Mouse (Mus musculus) midbrain, embryonic 15.5 days (tissue): ENCODE measurements at regions not wholly inside any gene's neighbourhood (a gene's known extent, or its start where the extent isn't known, plus 50 kb on each side); places are given as distances from the start of the nearest gene placed in this dataset.

Source experiments
- ATAC-seq: fragments of 200-750 bp; cut with Nextera tagmentation; replicated peaks from 2 replicates; pipeline ENCODE4 v1.8.0; 2017; ENCODE audit warnings: moderate TSS enrichment
- H3K27ac ChIP-seq: fragments of 300-500 bp; sonication (generic); 2 replicates; pipeline ENCODE4 v1.5.1; 2015; ENCODE audit warnings: mild to moderate bottlenecking, inconsistent platforms
- H3K27me3 ChIP-seq: fragments of 300-500 bp; sonication (generic); replicated peaks from 2 replicates; pipeline ENCODE4 v1.6.1; 2015; ENCODE audit warnings: inconsistent platforms
- H3K36me3 ChIP-seq: fragments of 300-500 bp; sonication (generic); replicated peaks from 2 replicates; pipeline ENCODE4 v1.6.1; 2015; ENCODE audit warnings: inconsistent platforms
- H3K4me1 ChIP-seq: fragments of 300-500 bp; sonication (generic); 2 replicates; pipeline ENCODE4 v1.6.1; 2015; ENCODE audit warnings: inconsistent platforms
- H3K4me2 ChIP-seq: fragments of 300-500 bp; sonication (generic); 2 replicates; pipeline ENCODE4 v1.6.1; 2015; ENCODE audit warnings: inconsistent platforms, mild to moderate bottlenecking, moderate library complexity
- H3K4me3 ChIP-seq: fragments of 300-500 bp; sonication (generic); 2 replicates; pipeline ENCODE4 v1.5.1; 2015; ENCODE audit warnings: mild to moderate bottlenecking, inconsistent platforms
- H3K9ac ChIP-seq: fragments of 300-500 bp; sonication (generic); 2 replicates; pipeline ENCODE4 v1.6.1; 2015; ENCODE audit warnings: mild to moderate bottlenecking, inconsistent platforms
- H3K9me3 ChIP-seq: fragments of 300-500 bp; sonication (generic); 2 replicates; pipeline ENCODE4 v1.6.1; 2016; ENCODE audit warnings: inconsistent platforms
- WGBS: fragments of 180-500 bp; shearing (Covaris S2); methylation state at CpG from one replicate; pipeline ENCODE4 v1.1.7; 2015; ENCODE audit warnings: mixed read lengths; 5-methylcytosine and 5-hydroxymethylcytosine counted together

DNA sequence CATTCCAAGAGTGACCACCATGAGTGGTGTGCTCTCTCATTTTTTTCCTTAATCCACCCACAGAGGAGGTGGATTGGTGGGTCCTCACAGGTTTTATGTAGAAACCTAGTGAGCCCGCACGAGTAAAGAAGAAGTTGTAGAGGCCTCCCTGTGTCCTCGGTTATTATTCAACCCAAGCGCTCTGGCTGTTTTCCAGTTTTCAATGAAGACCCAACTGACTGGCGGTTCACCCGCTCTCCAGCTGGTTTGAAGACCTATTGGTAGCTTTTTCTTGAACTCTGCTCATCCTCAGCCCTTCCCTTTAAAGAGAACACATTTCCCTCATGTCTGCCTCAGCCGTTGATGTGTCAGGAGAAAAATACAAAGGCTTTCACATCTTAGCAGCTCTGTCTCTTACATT lies 196.7 kb upstream of the Pou3f3 start:
- WGBS: 81% methylated on average over 7 of the region's 7 CpGs

DNA sequence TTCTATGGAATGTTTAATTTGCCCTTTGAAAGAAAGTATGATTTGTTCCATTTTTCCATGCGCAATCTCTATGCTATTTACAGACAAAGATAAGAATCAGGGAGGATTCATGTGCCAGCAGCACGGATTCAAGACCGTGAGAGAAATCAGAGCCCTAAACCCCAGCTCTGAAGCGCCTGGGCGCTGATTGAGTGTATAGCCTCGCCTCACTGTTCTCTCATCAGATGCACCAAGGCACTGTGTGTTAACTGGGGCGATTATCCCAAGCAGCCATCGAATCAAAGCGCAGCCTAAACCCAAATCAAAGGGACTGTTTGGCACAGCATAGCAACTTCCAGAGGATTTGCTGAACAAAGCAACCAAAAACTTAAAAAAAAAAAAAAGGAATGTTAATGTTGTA lies 191.1 kb upstream of the Pou3f3 start:
- WGBS: 34% methylated on average over 9 of the region's 9 CpGs
- H3K9me3 ChIP-seq: no peaks in the 10 kb centered on the region
- H3K27me3 ChIP-seq: no peaks in the 10 kb centered on the region
- no peaks in the 10 kb centered on the region for H3K36me3 ChIP-seq
- H3K4me2 ChIP-seq: no peak overlapping the region
- no peak overlapping the region for H3K27ac ChIP-seq
- 0 out of 2 replicates have a peak, but pooled peaks have one; percentile 42 for ATAC-seq
- H3K4me3 ChIP-seq: no peak overlapping the region
- H3K4me1 ChIP-seq: peaks cover 5% of the 10 kb centered on the region; the same call in 1 of the 2 replicates
- no peak overlapping the region for H3K9ac ChIP-seq

More for the DNA sequence above, 196.7 kb upstream of the Pou3f3 start:
- Histone ChIP-seq H3K9me3 (no peaks in the 10 kb centered on the region), H3K9ac (no peak overlapping the region), H3K36me3 (no peaks in the 10 kb centered on the region), H3K27me3 (no peaks in the 10 kb centered on the region), H3K27ac (no peak overlapping the region), H3K4me2 (no peak overlapping the region), H3K4me1 (no peaks in the 10 kb centered on the region), H3K4me3 (no peak overlapping the region)
- ATAC-seq: no peak

DNA sequence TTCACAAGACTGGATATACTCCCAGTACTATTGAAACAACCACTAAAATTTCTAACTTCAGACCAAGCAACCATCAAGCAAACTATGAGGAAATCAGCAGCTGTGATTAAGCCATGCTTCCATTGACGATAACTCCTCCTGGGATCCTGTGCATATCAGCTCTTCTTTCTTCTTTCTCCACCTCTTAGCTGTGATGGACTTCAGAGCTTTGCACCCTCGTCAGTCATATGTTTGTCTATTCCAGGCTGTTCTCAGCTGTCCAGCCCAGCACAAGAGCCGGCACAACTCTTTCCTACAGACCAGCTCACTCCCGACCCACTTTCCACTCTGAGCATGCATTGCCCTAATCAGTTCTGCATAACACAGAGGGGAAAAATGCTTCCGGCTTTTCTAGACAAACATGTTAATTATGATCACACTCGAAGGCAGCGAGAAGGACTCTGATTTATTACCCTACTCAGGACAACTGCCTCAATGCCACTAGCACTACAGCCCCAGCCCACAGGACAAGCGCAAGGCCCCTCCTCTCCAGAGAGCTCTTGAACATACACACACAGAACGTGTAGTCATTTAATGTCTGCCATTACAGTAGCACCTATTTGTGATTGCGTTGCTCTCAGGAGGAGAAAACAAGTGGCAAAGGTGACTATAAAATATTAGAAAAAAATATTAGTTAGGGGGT lies 190.4 kb upstream of the Pou3f3 start:
- ATAC-seq: no peak; the same call in 1 of the 2 replicates
- 63% methylated on average over 10 of the region's 10 CpGs for WGBS
- Histone ChIP-seq H3K4me2 (no peak overlapping the region), H3K27me3 (no peaks in the 10 kb centered on the region), H3K27ac (no peak overlapping the region), H3K9me3 (no peaks in the 10 kb centered on the region), H3K4me3 (no peak overlapping the region), H3K4me1 (peaks cover 5% of the 10 kb centered on the region; the same call in 1 of the 2 replicates), H3K9ac (no peak overlapping the region), H3K36me3 (no peaks in the 10 kb centered on the region)

- ATAC-seq: no peak
- no peak overlapping the region for H3K9ac ChIP-seq
- WGBS: 96% methylated on average over 3 of the region's 3 CpGs
Measured at GRCm38 (mm10) chr1:42514417-42514816, 181.2 kb upstream of the Pou3f3 start.

DNA sequence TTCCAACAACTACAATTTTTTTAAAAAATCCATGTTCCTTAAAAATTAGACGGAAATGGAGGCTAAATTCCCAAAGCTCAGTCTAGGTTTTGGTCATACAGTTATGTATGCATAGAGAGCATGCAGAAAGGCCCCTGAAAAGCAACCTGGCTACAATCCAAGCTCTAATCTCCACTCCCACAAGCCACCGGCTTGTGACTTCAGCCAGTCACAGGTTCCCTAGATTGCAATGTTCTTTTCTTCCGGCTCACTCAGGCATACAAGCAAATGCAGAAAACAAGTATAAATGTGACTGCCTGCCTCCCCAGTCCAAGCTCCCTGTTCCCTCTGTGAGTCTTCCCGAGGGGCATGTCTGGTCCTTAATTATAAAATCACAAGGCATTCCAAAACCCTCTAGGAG lies 171.2 kb upstream of the Pou3f3 start:
- Histone ChIP-seq H3K9me3 (no peaks in the 10 kb centered on the region), H3K27me3 (no peaks in the 10 kb centered on the region), H3K36me3 (no peaks in the 10 kb centered on the region), H3K4me1 (no peaks in the 10 kb centered on the region), H3K4me2 (no peak overlapping the region), H3K4me3 (no peak overlapping the region), H3K27ac (no peak overlapping the region), H3K9ac (no peak overlapping the region)
- no peak for ATAC-seq
- 37% methylated on average over 4 of the region's 4 CpGs for WGBS

More at GRCm38 (mm10) chr1:42514417-42514816, 181.2 kb upstream of the Pou3f3 start:
- Histone ChIP-seq H3K27ac (no peak overlapping the region), H3K4me1 (no peaks in the 10 kb centered on the region), H3K9me3 (no peaks in the 10 kb centered on the region; the same call in 1 of the 2 replicates), H3K36me3 (no peaks in the 10 kb centered on the region), H3K27me3 (no peaks in the 10 kb centered on the region), H3K4me3 (no peak overlapping the region), H3K4me2 (no peak overlapping the region)

GRCm38 (mm10) chr1:42527746-42528476 lies 167.7 kb upstream of the Pou3f3 start:
- H3K27ac ChIP-seq: no peak overlapping the region
- no peak for ATAC-seq
- no peak overlapping the region for H3K4me3 ChIP-seq
- no peaks in the 10 kb centered on the region for H3K27me3 ChIP-seq
- no peak overlapping the region for H3K4me2 ChIP-seq
- H3K9me3 ChIP-seq: no peaks in the 10 kb centered on the region
- H3K36me3 ChIP-seq: no peaks in the 10 kb centered on the region
- no peaks in the 10 kb centered on the region for H3K4me1 ChIP-seq
- 75% methylated on average over 11 of the region's 11 CpGs for WGBS
- no peak overlapping the region for H3K9ac ChIP-seq

GRCm38 (mm10) chr1:42532908-42533307 lies 162.7 kb upstream of the Pou3f3 start:
- 78% methylated on average over 6 of the region's 6 CpGs for WGBS
- no peak overlapping the region for H3K4me2 ChIP-seq
- H3K36me3 ChIP-seq: no peaks in the 10 kb centered on the region
- no peaks in the 10 kb centered on the region for H3K4me1 ChIP-seq
- ATAC-seq: no peak
- no peak overlapping the region for H3K27ac ChIP-seq
- H3K27me3 ChIP-seq: no peaks in the 10 kb centered on the region
- H3K9ac ChIP-seq: no peak overlapping the region
- H3K9me3 ChIP-seq: no peaks in the 10 kb centered on the region
- no peak overlapping the region for H3K4me3 ChIP-seq

- Histone ChIP-seq H3K27me3 (no peaks in the 10 kb centered on the region), H3K27ac (peak overlapping the region; percentile 70), H3K9ac (peak overlapping the region; percentile 33), H3K4me2 (peak overlapping the region; percentile 50), H3K36me3 (no peaks in the 10 kb centered on the region), H3K9me3 (no peaks in the 10 kb centered on the region), H3K4me1 (peaks cover 26% of the 10 kb centered on the region), H3K4me3 (peak overlapping the region; percentile 27)
- 17% methylated on average over 18 of the region's 18 CpGs for WGBS
- ATAC-seq: peak; percentile 60
Measured at GRCm38 (mm10) chr1:42539066-42539539, 156.5 kb upstream of the Pou3f3 start.

- Histone ChIP-seq H3K9ac (peak overlapping the region; percentile 33; the same call in 1 of the 2 replicates), H3K4me2 (peak overlapping the region; percentile 50), H3K27me3 (no peaks in the 10 kb centered on the region), H3K4me1 (peaks cover 26% of the 10 kb centered on the region), H3K36me3 (no peaks in the 10 kb centered on the region), H3K9me3 (no peaks in the 10 kb centered on the region), H3K27ac (peak overlapping the region; percentile 70), H3K4me3 (peak overlapping the region; percentile 27)
- peak; percentile 66 for ATAC-seq
- 23% methylated on average over 26 of the region's 26 CpGs for WGBS
Measured at GRCm38 (mm10) chr1:42539541-42540520, 155.7 kb upstream of the Pou3f3 start.

DNA sequence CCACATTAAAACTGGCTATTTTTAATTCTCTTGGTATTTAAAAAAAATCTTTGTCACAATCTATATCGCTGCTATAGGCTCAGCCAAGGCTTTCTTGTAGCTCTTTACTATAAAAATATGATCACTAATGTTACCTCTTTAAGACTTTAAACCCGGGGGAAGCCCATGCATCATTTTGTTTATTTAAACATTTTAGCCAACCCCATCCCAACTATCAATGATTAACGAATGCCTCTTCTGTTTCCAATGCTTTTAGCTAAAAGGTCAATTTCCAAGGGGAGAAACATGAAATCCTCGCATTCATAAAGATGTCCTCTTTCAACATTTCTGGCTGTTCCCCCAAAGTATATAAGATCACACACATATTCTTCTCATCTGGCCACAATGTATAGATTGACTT lies 153.6 kb upstream of the Pou3f3 start:
- H3K9me3 ChIP-seq: no peaks in the 10 kb centered on the region
- WGBS: 84% methylated on average over 4 of the region's 4 CpGs
- H3K4me3 ChIP-seq: no peak overlapping the region
- H3K36me3 ChIP-seq: no peaks in the 10 kb centered on the region
- H3K9ac ChIP-seq: no peak overlapping the region
- no peak for ATAC-seq
- peaks cover 26% of the 10 kb centered on the region for H3K4me1 ChIP-seq
- H3K27me3 ChIP-seq: no peaks in the 10 kb centered on the region
- H3K4me2 ChIP-seq: no peak overlapping the region
- H3K27ac ChIP-seq: no peak overlapping the region

GRCm38 (mm10) chr1:42542846-42543549 lies 152.6 kb upstream of the Pou3f3 start:
- Histone ChIP-seq H3K4me2 (no peak overlapping the region), H3K36me3 (no peaks in the 10 kb centered on the region), H3K9ac (no peak overlapping the region), H3K27ac (no peak overlapping the region), H3K9me3 (no peaks in the 10 kb centered on the region), H3K4me1 (peaks cover 26% of the 10 kb centered on the region), H3K27me3 (no peaks in the 10 kb centered on the region), H3K4me3 (no peak overlapping the region)
- WGBS: 47% methylated on average over 15 of the region's 15 CpGs
- no peak for ATAC-seq
